Mouse (Mus musculus): ENCODE data around the gene Gm11007. TPM values are rescaled to one million over a fixed set of nuclear protein-coding genes. Genes with fewer than 3 reads are reported as not detected.

The Gm11007 gene
- not detected in 2 replicates for polyA plus RNA-seq (2012; ENCODE audit: low replicate concordance)

GRCm38 (mm10) chr2:175643678-175644077 lies at the start of gene Gm11007:
Gm11007 (plus strand) TSS chr2:175643978.

Other genes starting within 250 kb of the Gm11007 start
- gene Gm4724, start 208.2 kb upstream of the Gm11007 start, polyA plus RNA-seq (2012; ENCODE audit: low replicate concordance) = not detected in 2 replicates
- gene Zfp965, start 174.0 kb upstream of the Gm11007 start, polyA plus RNA-seq (2012; ENCODE audit: low replicate concordance) = not detected in 2 replicates
- gene Zfp969, start 59.7 kb downstream of the Gm11007 start, polyA plus RNA-seq (2012; ENCODE audit: low replicate concordance) = 0.13 and 0.30 TPM in 2 replicates
- not detected in 2 replicates for gene Gm2007, start 97.6 kb downstream of the Gm11007 start, polyA plus RNA-seq (2012; ENCODE audit: low replicate concordance)
- not detected in 2 replicates for gene Gm14288, start 157.1 kb downstream of the Gm11007 start, polyA plus RNA-seq (2012; ENCODE audit: low replicate concordance)
- gene Gm6710, start 225.2 kb downstream of the Gm11007 start, polyA plus RNA-seq (2012; ENCODE audit: low replicate concordance) = 0.09 TPM in 1 of 2 replicates, not detected in the other

All from hematopoietic multipotent progenitor cell, adult 10-12 weeks (in vitro differentiated cells).